Mouse (Mus musculus): ENCODE data around the gene Mettl1. TPM values are rescaled to one million over a fixed set of nuclear protein-coding genes. Genes with fewer than 3 reads are reported as not detected.
A peak's percentile ranks its signal among the peaks of the same experiment; 100 is the strongest.
"Not testable (repeated sequence)": the region's sequence is repeated elsewhere in the genome, so short reads cannot be mapped to it uniquely, and the experiment has no call there.

Mettl1 gene
- total and polyA plus RNA-seq, 3 experiments, result 11.3 to 36.0 (median 33.4) TPM

DNA sequence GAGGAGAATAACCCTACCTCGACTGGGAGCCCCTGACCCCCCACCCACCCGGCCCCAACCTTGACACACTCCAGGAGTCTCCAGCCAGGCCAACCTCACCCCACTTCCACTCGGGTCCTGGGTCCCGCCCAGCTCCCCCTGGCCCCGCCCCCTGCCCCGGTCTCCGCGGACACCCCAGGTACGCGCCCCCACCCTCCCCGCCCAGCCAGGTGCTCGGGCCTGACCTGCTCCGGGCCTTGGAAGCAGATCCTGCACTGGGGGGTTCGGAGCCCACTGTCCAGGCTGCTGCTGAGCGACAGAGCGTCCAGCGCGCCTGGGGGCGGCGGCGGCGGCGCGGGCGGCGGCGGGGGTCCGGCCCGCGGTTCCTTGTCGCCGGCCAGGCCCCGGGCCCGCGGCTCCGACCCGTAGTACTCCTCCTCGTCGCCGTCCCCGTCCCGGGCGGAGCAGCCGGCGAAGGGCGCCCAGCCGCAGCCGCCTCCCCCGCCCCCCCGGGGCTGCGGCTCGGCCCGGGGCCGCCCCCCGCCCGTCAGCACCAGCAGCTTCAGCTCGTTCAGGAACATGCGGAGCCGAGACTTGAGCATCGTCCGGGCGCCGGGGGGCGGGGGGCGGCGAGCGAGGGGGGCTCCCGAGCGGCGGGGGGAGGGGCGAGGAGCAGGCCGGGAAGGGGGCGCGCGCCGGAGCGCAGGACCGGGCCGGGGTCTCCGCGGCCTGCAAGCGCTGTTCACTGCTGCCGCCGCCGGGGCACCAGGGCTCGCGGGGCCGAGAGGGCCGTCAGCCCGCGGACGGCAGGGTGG, 18.2 kb downstream of the Mettl1 start:
- Histone ChIP-seq H3K4me1 (ENCODE audit: insufficient read depth, low read depth, low read length) (peaks cover 37% of the 10 kb centered on the region), H3K27me3 (ENCODE audit: insufficient read depth, low read length) (peaks cover 61% of the 10 kb centered on the region), H3K36me3 (replicated peaks) (peaks cover 8% of the 10 kb centered on the region), H3K4me3 (ENCODE audit: low read depth, low read length) (peak overlapping the region; percentile 73), H3K9me3 (replicated peaks) (peaks cover 8% of the 10 kb centered on the region; the same call in 1 of the 2 replicates)
- DNase-seq (ENCODE audit: low spot score) (peak; percentile 47), ATAC-seq (ENCODE audit: extremely low read depth, insufficient number of reproducible peaks, low FRiP score, poor library complexity, severe bottlenecking) (no peak)
- TF ChIP-seq POLR2AphosphoS5 (IDR thresholded peaks at IDR 0.05; ENCODE audit: insufficient replicate concordance, low read depth, low read length) (no peak), CTCF (IDR thresholded peaks at IDR 0.05; ENCODE audit: low read depth, low read length) (no peak), TAL1 (conservative IDR thresholded peaks at IDR 0.05; ENCODE audit: low read depth, low read length) (no peak), GATA1 (IDR thresholded peaks at IDR 0.05; ENCODE audit: borderline replicate concordance, low read length) (no peak), GATA2 (IDR thresholded peaks at IDR 0.05; ENCODE audit: borderline replicate concordance, low read depth, low read length) (no peak)

DNA sequence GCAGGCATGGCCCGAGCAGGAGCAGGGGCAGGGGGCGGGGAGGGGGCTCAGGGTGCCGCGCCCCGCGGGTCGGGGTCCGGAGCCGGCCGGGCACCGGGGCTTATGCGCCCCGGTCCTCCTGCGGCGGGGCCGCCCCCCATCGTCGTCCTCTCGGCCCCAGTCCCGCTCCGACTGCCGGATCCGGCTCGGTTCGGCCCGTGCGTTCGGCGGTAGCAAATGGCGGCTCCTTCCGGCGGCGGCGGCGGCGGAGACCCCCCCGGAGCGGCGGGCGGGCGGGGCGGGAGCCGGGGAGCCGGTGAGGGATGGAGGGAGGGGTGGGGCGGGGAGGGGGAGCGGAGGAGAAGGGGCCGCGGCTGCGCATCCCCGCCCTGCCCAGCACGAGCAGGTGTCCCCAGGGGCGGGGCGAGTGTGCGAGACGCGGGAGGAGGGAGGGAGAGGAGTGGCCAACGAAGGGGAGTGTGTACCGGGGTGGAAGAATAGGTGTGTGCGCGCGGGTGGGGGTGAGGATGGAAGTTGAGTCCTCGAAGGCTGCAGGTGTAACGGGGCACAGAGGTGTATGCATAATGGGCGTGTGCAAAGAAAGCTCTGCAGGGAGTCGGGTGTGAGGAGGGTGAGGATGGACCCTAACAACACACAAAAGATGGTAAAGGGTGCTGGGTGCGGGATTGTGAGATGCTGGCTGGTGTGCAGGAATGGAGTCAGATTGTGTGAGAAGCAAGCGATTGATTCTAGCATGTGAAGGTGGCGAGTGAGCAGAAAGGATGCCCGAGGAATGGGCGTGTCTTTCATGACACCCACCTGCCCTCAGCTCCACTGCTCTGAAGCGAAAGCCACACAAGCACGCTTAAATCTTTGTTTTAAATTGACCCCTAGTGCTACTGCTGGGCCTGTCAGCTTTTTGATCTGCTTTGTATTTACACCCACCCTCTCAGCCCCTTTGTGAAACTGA, 19.0 kb downstream of the Mettl1 start, which contains the start of gene March9:
TSS of gene March9 (minus strand) at position 217 of the 949 bp plus-strand sequence.
- no peak for TF ChIP-seq TAL1 (conservative IDR thresholded peaks at IDR 0.05; ENCODE audit: low read depth, low read length)
- no peak for TF ChIP-seq GATA1 (IDR thresholded peaks at IDR 0.05; ENCODE audit: borderline replicate concordance, low read length)
- no peak for TF ChIP-seq CTCF (IDR thresholded peaks at IDR 0.05; ENCODE audit: low read depth, low read length)
- TF ChIP-seq POLR2AphosphoS5 (IDR thresholded peaks at IDR 0.05; ENCODE audit: insufficient replicate concordance, low read depth, low read length), result no peak
- no peak for TF ChIP-seq GATA2 (IDR thresholded peaks at IDR 0.05; ENCODE audit: borderline replicate concordance, low read depth, low read length)
- peaks cover 46% of the 10 kb centered on the region for H3K4me1 ChIP-seq (ENCODE audit: insufficient read depth, low read depth, low read length)
- H3K36me3 ChIP-seq (replicated peaks), result peaks cover 17% of the 10 kb centered on the region
- ATAC-seq (ENCODE audit: extremely low read depth, insufficient number of reproducible peaks, low FRiP score, poor library complexity, severe bottlenecking) (no peak), DNase-seq (ENCODE audit: low spot score) (peak; percentile 42)
- peaks cover 8% of the 10 kb centered on the region; the same call in 1 of the 2 replicates for H3K9me3 ChIP-seq (replicated peaks)
- peaks cover 56% of the 10 kb centered on the region for H3K27me3 ChIP-seq (ENCODE audit: insufficient read depth, low read length)
- H3K4me3 ChIP-seq (ENCODE audit: low read depth, low read length), result peak within 1 kb of the TSS; percentile 73

DNA sequence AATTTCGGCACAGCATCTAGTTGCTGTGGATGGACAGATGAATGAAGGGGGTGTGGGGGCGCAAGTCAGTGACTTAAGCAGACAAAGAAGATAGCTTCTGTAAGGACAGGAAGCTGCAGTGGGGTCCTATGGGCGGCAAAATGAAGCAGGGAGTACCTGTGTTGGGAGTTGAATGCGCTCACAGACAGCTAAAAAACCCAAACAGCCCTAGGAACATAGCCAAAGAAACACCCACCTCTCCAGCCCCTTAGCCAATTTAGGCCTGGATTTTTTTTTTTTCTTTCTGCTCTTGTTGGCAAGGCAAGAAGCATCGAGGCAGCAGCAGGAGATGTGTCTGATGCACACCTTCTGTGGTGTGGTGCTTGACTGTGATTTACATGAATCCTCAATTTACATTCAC, 19.9 kb downstream of the Mettl1 start:
- peaks cover 52% of the 10 kb centered on the region for H3K4me1 ChIP-seq (ENCODE audit: insufficient read depth, low read depth, low read length)
- ATAC-seq (ENCODE audit: extremely low read depth, insufficient number of reproducible peaks, low FRiP score, poor library complexity, severe bottlenecking) (no peak), DNase-seq (ENCODE audit: low spot score) (no peak)
- TF ChIP-seq TAL1 (conservative IDR thresholded peaks at IDR 0.05; ENCODE audit: low read depth, low read length) (no peak), CTCF (IDR thresholded peaks at IDR 0.05; ENCODE audit: low read depth, low read length) (no peak), GATA1 (IDR thresholded peaks at IDR 0.05; ENCODE audit: borderline replicate concordance, low read length) (no peak), POLR2AphosphoS5 (IDR thresholded peaks at IDR 0.05; ENCODE audit: insufficient replicate concordance, low read depth, low read length) (no peak)
- no peak overlapping the region for H3K4me3 ChIP-seq (ENCODE audit: low read depth, low read length)
- peaks cover 51% of the 10 kb centered on the region for H3K27me3 ChIP-seq (ENCODE audit: insufficient read depth, low read length)
- H3K36me3 ChIP-seq (replicated peaks), result peaks cover 25% of the 10 kb centered on the region
- peaks cover 8% of the 10 kb centered on the region; the same call in 1 of the 2 replicates for H3K9me3 ChIP-seq (replicated peaks)

DNA sequence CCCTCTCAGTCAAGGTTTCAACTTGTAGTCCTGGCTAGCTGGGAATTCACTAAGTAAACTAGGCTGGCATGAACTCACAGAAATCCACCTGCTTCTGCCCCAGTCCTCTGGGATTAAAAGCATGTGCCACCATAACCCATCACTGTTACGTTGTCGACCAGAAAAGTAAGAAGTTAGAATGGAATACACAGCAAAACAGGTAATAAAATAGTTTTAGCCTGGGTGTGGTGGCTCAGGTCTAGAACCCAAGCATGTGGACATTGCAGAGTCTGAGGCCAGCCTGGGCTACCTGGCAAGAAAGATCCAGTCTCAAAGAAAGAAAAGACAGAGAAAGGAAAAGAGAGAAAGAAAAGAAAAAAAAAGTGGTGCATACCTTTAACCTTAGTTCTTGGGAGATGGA, 20.3 kb downstream of the Mettl1 start:
- Histone ChIP-seq H3K9me3 (replicated peaks) (peaks cover 8% of the 10 kb centered on the region; the same call in 1 of the 2 replicates), H3K27me3 (ENCODE audit: insufficient read depth, low read length) (peaks cover 47% of the 10 kb centered on the region), H3K4me3 (ENCODE audit: low read depth, low read length) (no peak overlapping the region), H3K4me1 (ENCODE audit: insufficient read depth, low read depth, low read length) (peaks cover 55% of the 10 kb centered on the region), H3K36me3 (replicated peaks) (peaks cover 28% of the 10 kb centered on the region)
- ATAC-seq (ENCODE audit: extremely low read depth, insufficient number of reproducible peaks, low FRiP score, poor library complexity, severe bottlenecking) (no peak), DNase-seq (ENCODE audit: low spot score) (no peak)
- TF ChIP-seq TAL1 (conservative IDR thresholded peaks at IDR 0.05; ENCODE audit: low read depth, low read length) (no peak), POLR2AphosphoS5 (IDR thresholded peaks at IDR 0.05; ENCODE audit: insufficient replicate concordance, low read depth, low read length) (no peak), GATA2 (IDR thresholded peaks at IDR 0.05; ENCODE audit: borderline replicate concordance, low read depth, low read length) (no peak), GATA1 (IDR thresholded peaks at IDR 0.05; ENCODE audit: borderline replicate concordance, low read length) (no peak), CTCF (IDR thresholded peaks at IDR 0.05; ENCODE audit: low read depth, low read length) (no peak)

DNA sequence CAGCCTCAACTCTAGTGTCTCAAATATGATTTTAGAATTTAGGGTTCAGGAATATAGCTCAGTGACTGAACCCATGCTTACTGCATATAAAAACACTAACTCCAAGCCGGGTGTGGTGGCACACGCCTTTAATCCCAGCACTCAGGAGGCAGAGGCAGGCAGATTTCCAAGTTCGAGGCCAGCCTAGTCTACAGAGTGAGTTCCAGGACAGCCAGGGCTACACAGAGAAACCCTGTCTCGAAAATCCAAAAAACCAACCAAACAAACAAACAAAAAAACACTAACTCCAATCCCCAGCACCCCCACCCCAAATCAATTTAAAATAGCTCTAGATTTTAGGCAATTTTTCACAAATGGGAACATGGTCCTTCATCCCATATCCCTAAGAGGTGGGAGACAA, 20.9 kb downstream of the Mettl1 start:
- Histone ChIP-seq H3K36me3 (replicated peaks) (peaks cover 32% of the 10 kb centered on the region), H3K27me3 (ENCODE audit: insufficient read depth, low read length) (peaks cover 41% of the 10 kb centered on the region), H3K4me1 (ENCODE audit: insufficient read depth, low read depth, low read length) (peaks cover 60% of the 10 kb centered on the region)
- H3K4me3 ChIP-seq (ENCODE audit: low read depth, low read length); H3K9me3 ChIP-seq (replicated peaks); ATAC-seq (ENCODE audit: extremely low read depth, insufficient number of reproducible peaks, low FRiP score, poor library complexity, severe bottlenecking); DNase-seq (ENCODE audit: low spot score): not testable (repeated sequence)

DNA sequence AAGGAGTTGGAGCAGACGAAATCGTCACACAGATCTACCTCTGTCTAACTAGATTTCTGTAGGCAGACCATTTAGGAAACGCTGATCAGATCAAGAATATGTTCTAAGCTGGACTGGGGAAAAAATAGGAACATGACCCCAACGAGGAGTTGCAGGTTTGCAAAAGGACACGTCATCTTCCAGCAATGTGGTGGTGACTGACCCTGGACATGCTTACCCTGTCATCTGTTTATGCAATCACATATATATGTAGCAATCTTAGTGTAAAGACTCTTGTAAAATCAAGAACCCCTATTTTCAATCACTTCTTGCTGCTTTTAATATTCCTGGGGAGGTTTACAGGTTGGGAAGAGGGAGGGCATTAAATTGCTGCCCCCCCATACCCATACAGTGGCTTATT, 21.3 kb downstream of the Mettl1 start:
- Histone ChIP-seq H3K27me3 (ENCODE audit: insufficient read depth, low read length) (peaks cover 37% of the 10 kb centered on the region), H3K4me1 (ENCODE audit: insufficient read depth, low read depth, low read length) (peaks cover 63% of the 10 kb centered on the region), H3K9me3 (replicated peaks) (peaks cover 3% of the 10 kb centered on the region; the same call in 1 of the 2 replicates), H3K36me3 (replicated peaks) (peaks cover 33% of the 10 kb centered on the region), H3K4me3 (ENCODE audit: low read depth, low read length) (no peak overlapping the region)
- DNase-seq (ENCODE audit: low spot score) (no peak), ATAC-seq (ENCODE audit: extremely low read depth, insufficient number of reproducible peaks, low FRiP score, poor library complexity, severe bottlenecking) (no peak)
- TF ChIP-seq CTCF (IDR thresholded peaks at IDR 0.05; ENCODE audit: low read depth, low read length), result no peak
- no peak for TF ChIP-seq GATA2 (IDR thresholded peaks at IDR 0.05; ENCODE audit: borderline replicate concordance, low read depth, low read length)

Data from G1E (cell line).